Mouse (Mus musculus) limb, embryonic 15.5 days (tissue): ENCODE data around the gene Dop1b. TPM values are rescaled to one million over a fixed set of nuclear protein-coding genes. Genes with fewer than 3 reads are reported as not detected.

Experiments used
- ATAC-seq: fragments of 200-750 bp; cut with Nextera tagmentation; 2 replicates; pipeline ENCODE4 v1.8.0; 2017; ENCODE audit warnings: low read depth, moderate TSS enrichment; ENCODE audit not compliant: insufficient number of reproducible peaks, low FRiP score, low TSS enrichment
- H3K27ac ChIP-seq: fragments of 300-500 bp; sonication (generic); 2 replicates; pipeline ENCODE4 v1.5.1; 2015; ENCODE audit warnings: moderate library complexity, mild to moderate bottlenecking, inconsistent platforms
- H3K27me3 ChIP-seq: fragments of 300-500 bp; sonication (generic); 2 replicates; pipeline ENCODE4 v1.6.1; 2015; ENCODE audit warnings: inconsistent platforms
- H3K36me3 ChIP-seq: fragments of 300-500 bp; sonication (generic); 2 replicates; pipeline ENCODE4 v1.6.1; 2015; ENCODE audit warnings: inconsistent platforms
- H3K4me1 ChIP-seq: fragments of 300-500 bp; sonication (generic); 2 replicates; pipeline ENCODE4 v1.6.1; 2015; ENCODE audit warnings: inconsistent platforms
- H3K4me2 ChIP-seq: fragments of 300-500 bp; sonication (generic); 2 replicates; pipeline ENCODE4 v1.6.1; 2015; ENCODE audit warnings: mild to moderate bottlenecking, inconsistent platforms
- H3K4me3 ChIP-seq: fragments of 300-500 bp; sonication (generic); 2 replicates; pipeline ENCODE4 v1.5.1; 2015; ENCODE audit warnings: mild to moderate bottlenecking, inconsistent platforms
- H3K9ac ChIP-seq: fragments of 300-500 bp; sonication (generic); 2 replicates; pipeline ENCODE4 v1.6.1; 2015; ENCODE audit warnings: inconsistent platforms
- H3K9me3 ChIP-seq: fragments of 300-500 bp; sonication (generic); 2 replicates; pipeline ENCODE4 v1.6.1; 2016; ENCODE audit warnings: inconsistent platforms
- WGBS: fragments of 180-500 bp; shearing (Covaris S2); methylation state at CpG from one replicate; pipeline ENCODE4 v1.1.7; 2015; 5-methylcytosine and 5-hydroxymethylcytosine counted together
- polyA plus RNA-seq: library from polyadenylated mRNA; unstranded; fragments of >200 nt; fragmentation: Nextera tagmentation; extraction: Ambion mirVana; gene quantifications from 2 replicates; pipeline ENCODE4 v1.2.1, GENCODE M21; 2015

Dop1b gene
- polyA plus RNA-seq, 1 experiment from 2014 or later, result 15.0 TPM

- Histone ChIP-seq H3K4me3 (no peak overlapping the region), H3K36me3 (peaks cover 11% of the 10 kb centered on the region; the same call in 1 of the 2 replicates), H3K27ac (no peak overlapping the region), H3K27me3 (no peaks in the 10 kb centered on the region), H3K4me1 (no peaks in the 10 kb centered on the region), H3K4me2 (no peak overlapping the region), H3K9me3 (no peaks in the 10 kb centered on the region), H3K9ac (no peak overlapping the region)
- no peak for ATAC-seq
- 73% methylated on average over 1 of the region's 1 CpGs for WGBS
Measured at GRCm38 (mm10) chr16:93742903-93743302, 31.2 kb downstream of the Dop1b start.

GRCm38 (mm10) chr16:93744049-93744490 lies 32.4 kb downstream of the Dop1b start:
- H3K4me3 ChIP-seq, result no peak overlapping the region
- no peak overlapping the region for H3K27ac ChIP-seq
- H3K4me2 ChIP-seq, result no peak overlapping the region
- no peak for ATAC-seq
- H3K9ac ChIP-seq, result no peak overlapping the region
- no peaks in the 10 kb centered on the region for H3K4me1 ChIP-seq
- no peaks in the 10 kb centered on the region for H3K27me3 ChIP-seq
- H3K36me3 ChIP-seq, result peaks cover 14% of the 10 kb centered on the region; the same call in 1 of the 2 replicates
- WGBS, result 57% methylated on average over 5 of the region's 5 CpGs
- H3K9me3 ChIP-seq, result no peaks in the 10 kb centered on the region

GRCm38 (mm10) chr16:93744804-93745340 lies 33.2 kb downstream of the Dop1b start:
- Histone ChIP-seq H3K27me3 (no peaks in the 10 kb centered on the region), H3K9ac (no peak overlapping the region), H3K4me3 (no peak overlapping the region), H3K27ac (no peak overlapping the region), H3K9me3 (no peaks in the 10 kb centered on the region), H3K4me2 (no peak overlapping the region), H3K36me3 (peaks cover 12% of the 10 kb centered on the region; the same call in 1 of the 2 replicates), H3K4me1 (no peaks in the 10 kb centered on the region)
- ATAC-seq, result no peak
- WGBS, result 68% methylated on average over 10 of the region's 10 CpGs

GRCm38 (mm10) chr16:93746397-93746796 lies 34.7 kb downstream of the Dop1b start:
- H3K4me2 ChIP-seq, result no peak overlapping the region
- no peaks in the 10 kb centered on the region for H3K4me1 ChIP-seq
- 74% methylated on average over 8 of the region's 8 CpGs for WGBS
- no peak overlapping the region for H3K27ac ChIP-seq
- H3K36me3 ChIP-seq, result peaks cover 4% of the 10 kb centered on the region; the same call in 1 of the 2 replicates
- no peak overlapping the region for H3K9ac ChIP-seq
- H3K9me3 ChIP-seq, result no peaks in the 10 kb centered on the region
- H3K4me3 ChIP-seq, result no peak overlapping the region
- H3K27me3 ChIP-seq, result no peaks in the 10 kb centered on the region
- no peak for ATAC-seq

GRCm38 (mm10) chr16:93746957-93747356 lies 35.3 kb downstream of the Dop1b start:
- Histone ChIP-seq H3K36me3 (peaks cover 3% of the 10 kb centered on the region; the same call in 1 of the 2 replicates), H3K4me3 (no peak overlapping the region), H3K4me2 (no peak overlapping the region), H3K27ac (no peak overlapping the region), H3K4me1 (no peaks in the 10 kb centered on the region), H3K27me3 (no peaks in the 10 kb centered on the region), H3K9me3 (no peaks in the 10 kb centered on the region), H3K9ac (no peak overlapping the region)
- no peak for ATAC-seq
- 90% methylated on average over 4 of the region's 4 CpGs for WGBS

GRCm38 (mm10) chr16:93747421-93747820 lies 35.7 kb downstream of the Dop1b start:
- no peak for ATAC-seq
- Histone ChIP-seq H3K4me2 (no peak overlapping the region), H3K4me1 (no peaks in the 10 kb centered on the region), H3K27me3 (no peaks in the 10 kb centered on the region), H3K9me3 (no peaks in the 10 kb centered on the region), H3K27ac (no peak overlapping the region), H3K9ac (no peak overlapping the region), H3K36me3 (peaks cover 3% of the 10 kb centered on the region; the same call in 1 of the 2 replicates), H3K4me3 (no peak overlapping the region)
- 71% methylated on average over 6 of the region's 6 CpGs for WGBS

- no peak overlapping the region for H3K4me2 ChIP-seq
- H3K4me3 ChIP-seq, result no peak overlapping the region
- no peak overlapping the region for H3K9ac ChIP-seq
- no peak overlapping the region for H3K27ac ChIP-seq
- ATAC-seq, result no peak
- H3K4me1 ChIP-seq, result no peaks in the 10 kb centered on the region
- H3K36me3 ChIP-seq, result peaks cover 18% of the 10 kb centered on the region; the same call in 1 of the 2 replicates
- H3K27me3 ChIP-seq, result no peaks in the 10 kb centered on the region
- 75% methylated on average over 15 of the region's 15 CpGs for WGBS
- no peaks in the 10 kb centered on the region for H3K9me3 ChIP-seq
Measured at GRCm38 (mm10) chr16:93749147-93749910, 37.6 kb downstream of the Dop1b start.

- 84% methylated on average over 6 of the region's 6 CpGs for WGBS
- Histone ChIP-seq H3K27me3 (no peaks in the 10 kb centered on the region), H3K4me3 (no peak overlapping the region), H3K9me3 (no peaks in the 10 kb centered on the region), H3K36me3 (peaks cover 22% of the 10 kb centered on the region; the same call in 1 of the 2 replicates), H3K4me1 (no peaks in the 10 kb centered on the region), H3K4me2 (no peak overlapping the region), H3K9ac (no peak overlapping the region), H3K27ac (no peak overlapping the region)
- ATAC-seq, result no peak
Measured at GRCm38 (mm10) chr16:93750464-93750863, 38.8 kb downstream of the Dop1b start.

- Histone ChIP-seq H3K27ac (no peak overlapping the region), H3K36me3 (peaks cover 31% of the 10 kb centered on the region; the same call in 1 of the 2 replicates), H3K27me3 (no peaks in the 10 kb centered on the region), H3K9ac (no peak overlapping the region), H3K4me1 (no peaks in the 10 kb centered on the region), H3K4me3 (no peak overlapping the region), H3K4me2 (no peak overlapping the region), H3K9me3 (no peaks in the 10 kb centered on the region)
- WGBS, result 47% methylated on average over 5 of the region's 5 CpGs
- no peak for ATAC-seq
Measured at GRCm38 (mm10) chr16:93751816-93752215, 40.1 kb downstream of the Dop1b start.

- Histone ChIP-seq H3K4me3 (no peak overlapping the region), H3K9me3 (no peaks in the 10 kb centered on the region), H3K4me1 (no peaks in the 10 kb centered on the region), H3K27me3 (no peaks in the 10 kb centered on the region), H3K27ac (no peak overlapping the region), H3K4me2 (no peak overlapping the region), H3K36me3 (peaks cover 57% of the 10 kb centered on the region), H3K9ac (no peak overlapping the region)
- WGBS, result 78% methylated on average over 5 of the region's 5 CpGs
- no peak for ATAC-seq
Measured at GRCm38 (mm10) chr16:93756622-93757021, 44.9 kb downstream of the Dop1b start.

GRCm38 (mm10) chr16:93763378-93763777 lies 51.7 kb downstream of the Dop1b start:
- H3K9me3 ChIP-seq, result no peaks in the 10 kb centered on the region
- WGBS, result 58% methylated on average over 6 of the region's 6 CpGs
- H3K4me1 ChIP-seq, result no peaks in the 10 kb centered on the region
- H3K36me3 ChIP-seq, result peaks cover 42% of the 10 kb centered on the region
- H3K4me2 ChIP-seq, result no peak overlapping the region
- H3K9ac ChIP-seq, result no peak overlapping the region
- ATAC-seq, result no peak
- no peak overlapping the region for H3K27ac ChIP-seq
- no peaks in the 10 kb centered on the region for H3K27me3 ChIP-seq
- H3K4me3 ChIP-seq, result no peak overlapping the region

GRCm38 (mm10) chr16:93764597-93764996 lies 52.9 kb downstream of the Dop1b start:
- Histone ChIP-seq H3K4me1 (peaks cover under 1% of the 10 kb centered on the region; the same call in 1 of the 2 replicates), H3K4me2 (no peak overlapping the region), H3K27ac (no peak overlapping the region), H3K9me3 (no peaks in the 10 kb centered on the region), H3K27me3 (no peaks in the 10 kb centered on the region), H3K4me3 (no peak overlapping the region), H3K36me3 (peaks cover 39% of the 10 kb centered on the region), H3K9ac (no peak overlapping the region)
- WGBS, result 58% methylated on average over 4 of the region's 4 CpGs
- ATAC-seq, result no peak
